Mouse (Mus musculus) bone marrow, adult 2 months (tissue): ENCODE results near the gene Olr1.

Source experiments
- CTCF ChIP-seq: fragments of 200-500 bp; IDR thresholded peaks from 2 replicates; pipeline ENCODE4 v1.5.1; 2011; ENCODE audit warnings: low read length, control low read depth; ENCODE audit not compliant: control insufficient read depth, insufficient read depth
- POLR2A ChIP-seq: fragments of 200-500 bp; IDR thresholded peaks from 2 replicates; pipeline ENCODE4 v1.6.1; 2011; ENCODE audit warnings: low read depth, mild to moderate bottlenecking, control low read depth, low read length, borderline replicate concordance; ENCODE audit not compliant: control insufficient read depth

- TF ChIP-seq CTCF (no peak), POLR2A (no peak)
Measured at GRCm38 (mm10) chr6:129512367-129512766, 5.4 kb upstream of the Olr1 start, which contains the start of gene Tmem52b.
